Mouse (Mus musculus) megakaryocyte, adult 5-6 weeks (primary cell): Measurements from ENCODE around the gene Rgs10. TPM values are rescaled to one million over a fixed set of nuclear protein-coding genes. Genes with fewer than 3 reads are reported as not detected.

Source experiments
- ATAC-seq: 2 replicates; pipeline ENCODE4 v1.8.0; 2016; ENCODE audit warnings: mild to moderate bottlenecking, inconsistent platforms; ENCODE audit not compliant: poor library complexity, severe bottlenecking
- total RNA-seq, 2 experiments: library from RNA; stranded (forward) in 1 of 2; stranded (reverse) in 1 of 2; fragments of 153-499, 151-499 nt in 1 of 2; fragments of 221-1000, 200-1000 nt in 1 of 2; gene quantifications; 2 replicates each; pipeline versions ENCODE4 v1.2.3 to v1.2.4; 2015 to 2017

The Rgs10 gene
- total RNA-seq (2015) (155 and 159 TPM in 2 replicates), total RNA-seq (2017) (158 and 165 TPM in 2 replicates)

GRCm38 (mm10) chr7:128417930-128418779, at the start of gene Rgs10:
TSS of gene Rgs10 (minus strand) at chr7:128418758.
- peak; percentile 76 for ATAC-seq

GRCm38 (mm10) chr7:128462406-128462805, 43.8 kb upstream of the Rgs10 start:
- ATAC-seq: no peak

DNA sequence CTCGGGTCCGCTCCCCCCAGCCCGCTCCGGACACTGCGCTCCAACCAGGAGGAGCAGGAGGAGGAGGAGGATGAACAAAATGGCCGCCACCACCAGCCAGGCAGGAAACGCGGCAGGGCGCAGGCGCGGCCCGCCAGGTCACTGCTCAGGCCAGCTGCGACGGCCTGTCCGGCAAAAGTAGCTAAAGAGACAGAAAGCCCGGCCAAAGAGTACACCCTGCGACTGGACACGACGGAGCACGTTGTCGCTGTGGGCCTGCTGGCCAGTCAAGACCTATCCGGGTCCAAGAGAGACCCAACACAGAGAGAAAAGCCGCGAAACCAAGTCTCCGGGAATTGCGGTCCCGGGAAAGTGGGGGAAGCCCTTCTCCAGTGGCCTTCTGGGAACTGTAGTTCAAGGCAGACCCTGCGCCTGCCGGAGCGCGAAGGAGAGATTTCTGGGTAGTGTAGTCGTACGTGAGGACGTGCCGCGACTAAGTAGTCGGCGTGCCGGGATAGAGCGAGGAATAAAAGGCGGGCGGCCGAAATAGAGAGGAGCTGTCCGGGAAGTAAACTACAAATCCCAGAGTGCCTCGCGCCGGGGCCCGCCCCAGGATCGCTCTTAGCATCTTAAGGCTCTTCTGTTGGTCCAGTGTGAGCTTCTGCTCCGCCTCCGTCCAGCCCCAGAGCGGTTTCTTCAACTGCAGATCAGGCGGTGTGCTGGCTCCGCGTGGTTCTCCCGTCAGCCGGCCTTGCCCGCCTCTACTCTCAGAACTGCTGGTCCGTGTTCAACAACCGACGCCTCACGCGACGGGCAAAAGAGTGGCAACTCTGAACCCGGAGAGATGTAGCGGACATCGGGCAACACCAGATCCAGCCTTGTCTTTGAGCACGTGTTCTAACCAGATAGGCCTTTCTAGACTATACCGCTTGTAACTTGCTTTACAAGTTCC, 43.0 kb upstream of the Rgs10 start, which contains the start of gene Tial1:
Gene Tial1, minus strand, starts transcription at position 433 of the 931 bp plus-strand sequence.
- ATAC-seq: peak; percentile 90

GRCm38 (mm10) chr7:128460865-128461228, 42.3 kb upstream of the Rgs10 start:
- ATAC-seq: no peak

- ATAC-seq: no peak
Measured at GRCm38 (mm10) chr7:128460131-128460864, 41.7 kb upstream of the Rgs10 start.

DNA sequence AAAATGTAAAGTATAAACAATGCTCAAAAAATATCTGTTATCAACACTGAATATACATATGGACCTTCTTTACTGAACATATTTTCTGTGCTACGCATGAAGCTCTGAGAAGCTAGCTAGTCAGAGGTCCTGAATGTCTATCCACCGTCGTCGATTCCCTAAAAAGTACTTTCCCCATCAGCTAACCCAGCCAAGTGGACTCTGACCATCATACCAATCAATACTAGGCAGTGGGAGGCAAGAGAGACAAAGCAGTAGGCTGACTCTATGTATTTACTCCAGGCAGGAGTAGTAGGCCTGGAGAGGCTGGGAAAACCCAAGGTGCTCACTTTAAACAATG, 41.2 kb upstream of the Rgs10 start:
- ATAC-seq: no peak

GRCm38 (mm10) chr7:128458011-128458410, 39.5 kb upstream of the Rgs10 start:
- no peak for ATAC-seq

GRCm38 (mm10) chr7:128452731-128453130, 34.2 kb upstream of the Rgs10 start:
- ATAC-seq: no peak

DNA sequence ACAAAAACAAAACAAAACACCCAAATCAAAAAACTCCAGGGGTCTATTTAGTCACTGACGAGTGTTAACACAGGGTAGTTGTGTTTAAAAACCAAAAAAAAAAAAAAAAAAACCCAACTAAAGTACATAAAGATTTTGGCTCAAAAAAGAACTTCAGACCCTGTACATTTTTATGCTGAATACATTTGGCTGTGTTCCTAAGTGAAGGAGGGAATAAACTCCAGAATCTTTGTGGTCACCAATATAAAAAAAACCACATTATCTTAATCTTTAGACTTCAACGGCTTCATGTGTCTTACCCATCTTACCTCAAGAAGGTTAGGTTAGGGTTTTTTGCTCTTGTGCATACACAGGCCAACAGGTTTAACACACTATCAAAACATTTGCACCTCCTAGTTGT, 22.0 kb upstream of the Rgs10 start:
- no peak for ATAC-seq

DNA sequence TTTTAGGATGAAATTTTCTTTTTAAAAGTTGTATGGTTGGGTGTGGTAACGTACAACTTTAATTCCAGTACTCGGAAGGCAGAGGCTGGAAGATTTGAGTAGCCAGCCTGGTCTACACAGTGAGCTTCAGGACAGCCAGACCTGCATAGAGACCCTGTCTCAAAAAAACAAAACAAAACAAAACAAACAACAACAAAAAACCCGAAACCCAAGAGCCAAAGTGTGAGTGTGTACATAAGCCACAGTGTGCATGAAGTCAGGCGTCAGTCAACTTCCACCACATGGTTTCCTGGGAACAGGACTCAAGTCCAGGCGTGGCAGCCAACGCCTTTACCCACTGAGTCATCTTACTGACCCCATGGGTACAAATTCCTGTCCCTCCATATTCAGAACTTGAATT, 20.7 kb upstream of the Rgs10 start:
- no peak for ATAC-seq

- no peak for ATAC-seq
Measured at GRCm38 (mm10) chr7:128438131-128438530, 19.6 kb upstream of the Rgs10 start.

DNA sequence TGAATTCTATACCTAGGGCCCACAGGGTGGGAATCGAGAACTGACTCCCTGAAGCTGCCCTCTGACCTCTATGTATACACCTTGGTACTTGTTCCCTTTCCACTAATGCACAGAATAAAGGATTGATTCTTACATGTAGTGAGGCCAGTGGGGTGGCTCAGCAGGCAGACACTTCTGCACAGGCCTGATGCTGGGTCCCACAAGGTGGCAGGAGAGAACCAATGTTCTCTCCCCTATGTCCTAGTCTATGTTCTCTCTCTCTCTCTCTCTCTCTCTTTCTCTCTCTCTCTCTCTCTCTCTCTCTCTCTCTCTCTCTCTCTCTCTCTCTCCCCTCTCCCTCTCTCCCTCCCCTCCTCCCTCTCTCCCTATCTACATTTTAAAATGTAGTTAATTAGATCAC, 14.7 kb upstream of the Rgs10 start:
- no peak for ATAC-seq

- ATAC-seq: no peak
Measured at GRCm38 (mm10) chr7:128432574-128432973, 14.0 kb upstream of the Rgs10 start.

DNA sequence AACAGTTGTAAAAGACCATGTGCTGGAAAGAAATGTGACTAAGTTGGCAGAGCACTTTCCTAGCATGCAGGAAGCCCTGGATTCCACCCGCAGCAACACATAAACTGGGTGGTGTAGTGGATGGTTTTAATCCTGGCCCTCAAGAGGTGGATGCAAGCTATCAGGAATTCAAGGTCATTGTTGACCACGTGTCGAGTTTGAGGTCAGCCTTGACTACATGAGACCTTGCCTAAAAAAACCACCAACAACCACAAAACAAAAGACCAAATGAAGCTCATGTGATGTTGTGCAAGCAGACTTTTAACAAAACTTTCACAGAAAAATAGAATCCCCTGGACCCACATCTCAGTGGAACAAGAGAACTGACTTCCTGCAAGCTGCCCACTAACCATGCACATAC, 3.9 kb upstream of the Rgs10 start:
- ATAC-seq: no peak

GRCm38 (mm10) chr7:128421701-128422100, 3.1 kb upstream of the Rgs10 start:
- no peak for ATAC-seq

- ATAC-seq: no peak
Measured at GRCm38 (mm10) chr7:128419690-128420089, 1.1 kb upstream of the Rgs10 start.

DNA sequence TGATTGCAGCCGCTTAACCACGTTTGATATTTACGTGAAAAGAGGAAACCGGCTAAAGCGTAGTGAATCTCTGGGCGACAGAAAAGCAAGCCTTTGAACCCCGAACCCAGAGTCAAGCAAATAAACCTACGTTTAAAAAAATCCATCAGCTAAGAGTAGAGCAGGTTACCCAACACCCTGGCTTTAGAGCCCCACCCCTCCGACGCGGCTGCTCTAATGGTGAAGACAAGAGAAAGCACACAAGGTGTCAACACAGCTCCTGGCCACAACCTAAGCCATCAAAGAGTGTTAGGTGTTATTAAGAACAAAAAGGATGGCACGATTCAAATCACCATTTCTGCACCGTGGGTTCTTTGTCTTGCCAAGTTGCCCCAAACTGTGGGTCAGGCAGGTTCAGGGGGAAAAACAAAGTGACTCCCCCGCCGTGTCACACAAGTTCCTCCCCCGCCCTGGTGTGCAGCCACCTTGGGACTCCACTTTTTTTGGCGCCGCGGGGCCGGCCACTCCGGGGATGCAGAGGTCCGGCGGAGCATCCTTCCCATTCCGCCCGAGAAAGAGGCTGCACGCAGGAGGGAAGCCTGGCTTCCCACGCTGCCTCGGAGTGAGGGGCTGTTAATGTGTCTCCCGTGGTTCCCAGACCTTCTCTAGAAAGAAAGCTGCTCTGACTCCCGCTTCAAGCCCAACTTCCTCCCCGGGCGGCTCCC, 1.2 kb downstream of the Rgs10 start:
- ATAC-seq: peak; percentile 43

DNA sequence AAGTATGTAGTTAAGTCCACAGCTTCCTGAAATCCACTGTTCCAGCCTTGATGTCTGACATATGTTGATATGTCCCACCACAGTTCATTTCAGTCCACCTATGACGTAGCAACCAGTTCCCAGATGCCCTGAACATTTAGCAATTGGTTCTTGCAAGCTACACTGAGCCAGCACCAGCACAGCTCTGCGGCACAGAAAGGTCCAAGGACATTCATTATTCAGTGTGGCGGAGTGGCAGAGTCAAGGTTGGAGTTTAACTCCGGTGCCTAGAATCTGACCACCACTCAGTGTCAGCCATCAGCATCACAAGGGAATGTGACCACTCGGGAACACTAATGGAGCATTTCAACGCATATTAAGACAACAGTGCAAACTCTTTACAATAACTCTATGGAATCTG, 1.9 kb downstream of the Rgs10 start:
- ATAC-seq: no peak

DNA sequence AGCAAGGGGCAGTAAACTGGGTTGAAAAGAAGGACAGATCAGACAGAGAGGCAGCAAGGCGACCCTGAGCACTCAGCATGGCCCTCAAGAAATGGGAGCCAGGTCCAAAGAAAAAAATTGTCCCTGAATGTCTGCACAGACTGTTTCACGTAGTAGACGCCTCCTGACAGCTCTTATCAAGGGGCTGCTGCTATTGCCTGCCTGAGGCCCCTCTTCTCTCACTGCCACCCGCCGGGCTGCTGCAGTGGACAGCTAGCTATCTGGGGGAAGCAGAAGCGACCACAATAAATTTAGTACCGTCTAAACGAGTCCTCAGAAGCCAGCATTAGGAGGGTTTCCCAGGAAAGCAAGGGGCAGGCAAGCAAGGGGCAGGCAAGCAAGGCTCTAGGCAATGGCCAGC, 4.1 kb downstream of the Rgs10 start:
- ATAC-seq: no peak

- ATAC-seq: peak; percentile 32; the same call in 1 of the 2 replicates
Measured at GRCm38 (mm10) chr7:128412071-128412833, 6.3 kb downstream of the Rgs10 start.
